Mouse (Mus musculus) splenic B cell, adult 2 months (primary cell): Measurements from ENCODE around the gene Taar4.

ENCODE experiments used
- DNase-seq: peaks from one replicate; pipeline ENCODE4 v3.0.0-alpha.2; 2011; ENCODE audit warnings: low read depth, low spot score
- H3K27me3 ChIP-seq: 2 replicates; pipeline ENCODE4 v1.6.1; 2012; ENCODE audit warnings: mild to moderate bottlenecking, low read length, moderate library complexity, mixed read lengths; ENCODE audit not compliant: control insufficient read depth, poor library complexity, insufficient read depth, severe bottlenecking
- H3K36me3 ChIP-seq: 2 replicates; pipeline ENCODE4 v1.6.1; 2012; ENCODE audit warnings: mild to moderate bottlenecking, low read length, moderate library complexity, mixed read lengths; ENCODE audit not compliant: control insufficient read depth, poor library complexity, insufficient read depth, severe bottlenecking

The Taar4 gene

GRCm38 (mm10) chr10:23977958-23978357, 17.7 kb downstream of the Taar4 start:
- DNase-seq = no peak
- Histone ChIP-seq H3K36me3 (no peaks in the 10 kb centered on the region), H3K27me3 (no peaks in the 10 kb centered on the region)

DNA sequence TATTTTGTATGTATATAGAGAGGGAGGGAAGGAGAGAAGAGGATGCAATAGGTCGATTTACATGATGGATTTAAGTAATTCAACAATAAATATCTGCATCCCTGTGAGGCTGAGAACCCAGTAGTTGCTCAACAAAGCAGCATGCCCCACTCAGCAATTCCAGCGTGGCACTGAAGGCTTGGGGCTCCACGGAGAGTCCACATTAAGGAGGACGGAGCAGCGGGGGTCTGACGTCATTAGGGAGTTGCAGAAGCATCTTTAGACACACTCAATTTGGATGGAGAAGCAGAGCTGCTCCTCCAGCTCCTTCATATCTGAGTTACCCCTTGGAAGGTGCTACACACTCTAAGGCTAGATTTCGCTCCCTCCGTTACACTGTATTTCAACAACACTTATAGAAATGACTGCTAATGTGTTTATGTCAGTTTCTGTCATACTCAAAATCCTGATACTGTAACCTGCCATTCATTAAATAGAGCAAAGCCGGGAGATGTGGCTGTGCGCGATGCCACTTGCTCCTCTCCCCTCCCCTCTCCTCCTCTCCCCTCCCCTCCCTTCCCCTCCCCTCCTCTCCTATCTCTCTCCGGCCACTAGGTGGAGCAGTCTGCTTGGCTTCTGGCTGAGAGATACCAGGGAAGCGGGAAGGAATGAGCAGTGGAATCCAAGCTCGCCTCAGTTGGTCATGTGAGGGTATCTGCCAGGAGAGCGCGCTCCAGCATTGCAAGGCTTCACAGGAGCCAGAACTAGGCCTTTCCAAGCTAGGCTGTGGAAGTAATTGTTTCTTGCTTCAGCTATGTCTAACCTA, 18.8 kb downstream of the Taar4 start:
- no peaks in the 10 kb centered on the region for H3K36me3 ChIP-seq
- no peaks in the 10 kb centered on the region for H3K27me3 ChIP-seq
- peak; percentile 45 for DNase-seq

GRCm38 (mm10) chr10:23985546-23985945, 25.3 kb downstream of the Taar4 start, which contains the start of gene Taar6:
Taar6 (minus strand) TSS chr10:23985646.
- Histone ChIP-seq H3K36me3 (no peaks in the 10 kb centered on the region), H3K27me3 (no peaks in the 10 kb centered on the region)
- no peak for DNase-seq

DNA sequence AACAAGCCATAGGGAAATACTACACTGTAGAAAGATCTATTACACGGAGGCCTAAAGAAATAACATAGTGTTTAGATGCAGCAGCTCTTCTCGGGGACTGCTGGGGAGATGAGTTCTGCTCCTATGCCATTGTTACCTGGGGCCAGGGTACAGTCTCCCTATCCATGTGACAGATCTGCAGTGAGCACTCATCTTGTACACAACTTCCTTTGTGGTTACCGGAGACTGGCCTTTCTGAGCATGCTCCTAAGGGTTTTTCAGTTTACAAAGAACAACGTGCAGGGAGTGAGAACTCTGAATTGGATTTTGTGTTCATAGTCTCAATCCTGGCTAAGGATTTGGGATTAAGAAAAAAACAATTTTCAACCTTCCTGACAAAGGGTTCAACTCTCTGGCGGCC, 26.1 kb downstream of the Taar4 start:
- Histone ChIP-seq H3K27me3 (no peaks in the 10 kb centered on the region), H3K36me3 (no peaks in the 10 kb centered on the region)
- DNase-seq = no peak

GRCm38 (mm10) chr10:23993381-23993780, 33.1 kb downstream of the Taar4 start, which contains the start of gene Taar7a:
Taar7a (minus strand) TSS chr10:23993481.
- DNase-seq = no peak
- Histone ChIP-seq H3K36me3 (no peaks in the 10 kb centered on the region), H3K27me3 (no peaks in the 10 kb centered on the region)

DNA sequence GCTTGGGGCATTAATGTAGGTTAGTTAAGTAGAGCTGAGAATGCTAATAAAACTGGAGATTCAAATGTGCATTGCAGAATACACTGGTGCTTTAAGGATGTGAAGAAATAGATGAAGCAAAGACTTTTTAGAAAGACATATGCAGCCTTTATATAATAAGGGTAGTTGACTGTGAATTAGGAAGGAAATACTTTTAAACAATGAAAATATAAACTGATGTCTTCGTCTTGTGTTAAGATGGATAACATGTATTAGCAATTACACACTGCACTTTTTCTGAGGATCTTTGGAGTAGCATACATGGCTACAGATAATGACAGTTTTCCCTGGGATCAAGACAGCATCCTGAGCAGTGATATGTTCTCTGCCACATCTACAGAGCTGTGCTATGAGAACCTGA, 39.3 kb downstream of the Taar4 start, which contains the start of gene Taar7b:
TSS of gene Taar7b (plus strand) at position 301 of the 400 bp plus-strand sequence.
- DNase-seq = no peak
- Histone ChIP-seq H3K36me3 (no peaks in the 10 kb centered on the region), H3K27me3 (no peaks in the 10 kb centered on the region)

GRCm38 (mm10) chr10:24006442-24006841, 46.1 kb downstream of the Taar4 start:
- Histone ChIP-seq H3K27me3 (no peaks in the 10 kb centered on the region), H3K36me3 (no peaks in the 10 kb centered on the region)
- DNase-seq = no peak

DNA sequence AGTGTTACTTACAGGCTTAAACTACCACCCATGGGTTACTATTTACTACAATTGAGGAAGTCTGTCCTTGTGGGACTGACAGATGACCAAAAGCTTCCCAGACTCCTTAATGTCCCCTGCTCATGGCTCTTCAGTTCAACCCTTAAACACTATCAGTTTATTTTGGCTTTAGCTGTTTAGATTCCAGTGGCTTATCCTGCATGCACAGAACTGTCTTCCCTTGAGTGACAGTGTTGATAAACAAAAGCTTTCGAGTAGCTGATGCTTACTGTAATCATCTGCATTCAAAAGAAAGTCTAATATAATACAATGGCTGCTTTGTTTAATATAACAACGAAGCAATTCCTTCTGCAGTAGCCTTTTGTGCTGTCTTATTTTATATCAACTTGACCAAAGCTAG, 46.7 kb downstream of the Taar4 start:
- no peak for DNase-seq
- H3K36me3 ChIP-seq = no peaks in the 10 kb centered on the region
- H3K27me3 ChIP-seq = no peaks in the 10 kb centered on the region

DNA sequence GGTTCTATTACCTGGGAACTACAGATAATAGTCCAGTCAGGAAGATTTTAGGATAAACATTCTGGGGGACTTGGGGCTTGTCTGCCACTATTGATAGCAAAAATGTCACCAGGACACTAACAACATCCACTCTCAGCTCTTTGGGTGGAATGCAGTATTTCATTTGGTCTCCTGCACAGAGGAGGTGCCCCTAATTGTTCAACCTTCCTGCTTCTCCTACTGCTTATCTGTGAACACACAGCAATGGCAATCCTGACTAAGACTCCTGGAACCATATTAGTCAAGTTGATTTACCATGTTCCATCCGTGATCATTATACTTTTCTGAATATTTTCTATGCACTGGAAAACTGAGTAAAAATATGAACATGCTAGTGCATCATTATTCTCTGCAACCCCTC, 47.8 kb downstream of the Taar4 start:
- Histone ChIP-seq H3K36me3 (no peaks in the 10 kb centered on the region), H3K27me3 (no peaks in the 10 kb centered on the region)
- no peak for DNase-seq
